Mouse (Mus musculus) forebrain, embryonic 16.5 days (tissue): Measurements from ENCODE around the gene 1500015O10Rik. TPM values are rescaled to one million over a fixed set of nuclear protein-coding genes. Genes with fewer than 3 reads are reported as not detected.
A peak's percentile ranks its signal among the peaks of the same experiment; 100 is the strongest.

ENCODE experiments used
- ATAC-seq: fragments of 200-750 bp; cut with Nextera tagmentation; 2 replicates; pipeline ENCODE4 v1.8.0; 2017; ENCODE audit warnings: mild to moderate bottlenecking, moderate library complexity
- H3K27ac ChIP-seq: fragments of 300-500 bp; sonication (generic); 2 replicates; pipeline ENCODE4 v1.5.1; 2014; ENCODE audit warnings: low read length, control low read depth
- H3K27me3 ChIP-seq: fragments of 300-500 bp; sonication (generic); replicated peaks from 2 replicates; pipeline ENCODE4 v1.6.1; 2014; ENCODE audit warnings: low read length; ENCODE audit not compliant: control insufficient read depth, insufficient read depth
- H3K36me3 ChIP-seq: fragments of 300-500 bp; sonication (generic); 2 replicates; pipeline ENCODE4 v1.6.1; 2014; ENCODE audit not compliant: control insufficient read depth, insufficient read depth
- H3K4me1 ChIP-seq: fragments of 300-500 bp; sonication (generic); replicated peaks from 2 replicates; pipeline ENCODE4 v1.6.1; 2014; ENCODE audit warnings: low read length; ENCODE audit not compliant: control insufficient read depth, insufficient read depth
- H3K4me2 ChIP-seq: fragments of 300-500 bp; sonication (generic); 2 replicates; pipeline ENCODE4 v1.6.1; 2014; ENCODE audit warnings: mild to moderate bottlenecking, low read length, control low read depth
- H3K4me3 ChIP-seq: fragments of 300-500 bp; sonication (generic); replicated peaks from 2 replicates; pipeline ENCODE4 v1.5.1; 2014; ENCODE audit warnings: mild to moderate bottlenecking, low read length, control low read depth
- H3K9ac ChIP-seq: fragments of 300-500 bp; sonication (generic); replicated peaks from 2 replicates; pipeline ENCODE4 v1.6.1; 2014; ENCODE audit warnings: low read depth, low read length, control low read depth
- H3K9me3 ChIP-seq: fragments of 300-500 bp; sonication (generic); 2 replicates; pipeline ENCODE4 v1.6.1; 2016; ENCODE audit warnings: low read length; ENCODE audit not compliant: control insufficient read depth
- WGBS: fragments of 180-500 bp; shearing (Covaris S2); extraction: QIAGEN DNeasy Blood & Tissue Kit; methylation state at CpG from one replicate; pipeline ENCODE4 v1.1.7; 2014; 5-methylcytosine and 5-hydroxymethylcytosine counted together
- polyA plus RNA-seq: library from polyadenylated mRNA; unstranded; fragments of >200 nt; fragmentation: Nextera tagmentation; extraction: Ambion mirVana; gene quantifications from 2 replicates; pipeline ENCODE4 v1.2.1, GENCODE M21; 2015

Gene 1500015O10Rik
- polyA plus RNA-seq, 1 experiment from 2014 or later = 25.0 TPM

DNA sequence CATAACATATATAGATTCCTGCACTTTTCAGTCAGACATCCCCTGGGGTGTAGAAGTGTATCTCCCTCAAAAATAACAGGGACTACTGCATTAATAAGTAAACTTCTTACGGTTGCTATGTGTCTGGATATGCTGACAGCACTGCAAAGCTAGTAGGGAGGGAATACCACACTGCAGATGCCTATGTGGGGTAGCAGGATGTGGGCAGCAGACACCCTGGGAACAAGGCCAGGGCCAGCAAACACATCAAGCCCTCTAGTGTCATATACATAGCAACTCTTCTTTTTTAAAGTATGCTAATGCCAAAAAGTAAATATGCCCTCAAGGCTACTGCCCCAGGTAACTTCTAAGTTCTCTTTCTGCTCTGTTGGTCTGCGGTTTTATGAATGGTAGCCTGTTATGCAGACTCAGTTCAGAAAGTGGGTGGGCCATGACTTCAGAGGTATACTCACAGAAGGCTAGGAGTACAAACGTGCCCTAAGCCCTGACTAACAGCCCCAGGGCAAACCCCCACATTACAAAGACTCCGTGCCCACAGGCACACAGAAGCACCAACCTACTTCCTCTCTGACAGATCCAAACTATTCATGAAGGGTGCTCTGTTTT is 38.1 kb downstream of the 1500015O10Rik start:
- Histone ChIP-seq H3K9ac (no peak overlapping the region), H3K27ac (no peak overlapping the region), H3K4me1 (0 out of 2 replicates have a peak, but pooled peaks cover 2% of the 10 kb centered on the region), H3K4me2 (no peak overlapping the region), H3K4me3 (no peak overlapping the region), H3K27me3 (no peaks in the 10 kb centered on the region), H3K36me3 (peaks cover 20% of the 10 kb centered on the region), H3K9me3 (no peaks in the 10 kb centered on the region)
- WGBS = 74% methylated on average over 4 of the region's 4 CpGs
- ATAC-seq = no peak

DNA sequence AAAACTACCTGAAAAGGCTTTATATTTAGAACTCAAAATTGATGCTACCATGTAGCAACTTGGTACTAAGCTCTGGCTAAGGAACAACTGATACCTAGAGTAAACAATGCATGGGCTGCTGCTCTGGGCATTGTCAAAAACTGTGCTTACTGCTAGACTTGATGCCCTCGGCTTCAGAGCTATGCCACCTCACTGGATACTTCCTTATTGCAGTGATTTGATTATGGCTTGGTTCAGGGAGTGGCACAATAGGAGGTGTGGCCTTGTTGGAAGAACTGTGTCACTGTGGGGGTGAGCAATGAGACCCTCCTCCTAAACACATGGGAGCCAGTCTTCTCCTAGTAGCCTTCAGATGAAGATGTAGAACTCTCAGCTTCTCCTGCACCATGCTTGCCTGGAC is 38.9 kb downstream of the 1500015O10Rik start:
- Histone ChIP-seq H3K9me3 (no peaks in the 10 kb centered on the region), H3K4me2 (no peak overlapping the region), H3K9ac (no peak overlapping the region), H3K27me3 (no peaks in the 10 kb centered on the region), H3K4me1 (0 out of 2 replicates have a peak, but pooled peaks cover 2% of the 10 kb centered on the region), H3K27ac (no peak overlapping the region), H3K36me3 (peaks cover 12% of the 10 kb centered on the region; the same call in 1 of the 2 replicates), H3K4me3 (no peak overlapping the region)
- 63% methylated on average over 1 of the region's 1 CpGs for WGBS
- ATAC-seq = no peak

DNA sequence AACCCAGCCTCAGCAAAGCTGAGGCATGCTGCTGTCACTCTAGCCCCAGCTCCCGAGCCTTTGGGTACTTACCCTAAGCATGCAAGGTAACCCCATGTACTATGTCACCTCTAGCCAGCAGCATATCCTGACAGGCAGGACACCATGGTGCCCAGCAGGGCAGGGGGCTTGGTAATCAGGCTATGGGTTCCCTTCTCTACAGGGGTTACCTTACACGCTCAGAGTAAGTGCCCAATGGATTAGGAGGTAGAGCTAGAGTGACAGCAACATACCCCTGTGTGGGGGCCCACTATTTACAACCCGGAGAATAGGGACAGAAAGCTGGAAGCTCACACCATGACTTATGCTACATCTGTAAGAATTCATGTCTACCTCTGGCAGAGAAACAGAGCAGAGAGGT is 39.6 kb downstream of the 1500015O10Rik start:
- H3K9ac ChIP-seq = no peak overlapping the region
- H3K27ac ChIP-seq = no peak overlapping the region
- no peaks in the 10 kb centered on the region for H3K9me3 ChIP-seq
- H3K4me3 ChIP-seq = no peak overlapping the region
- H3K36me3 ChIP-seq = peaks cover 11% of the 10 kb centered on the region; the same call in 1 of the 2 replicates
- no peaks in the 10 kb centered on the region for H3K27me3 ChIP-seq
- 95% methylated on average over 3 of the region's 3 CpGs for WGBS
- no peak for ATAC-seq
- H3K4me2 ChIP-seq = no peak overlapping the region
- H3K4me1 ChIP-seq = 0 out of 2 replicates have a peak, but pooled peaks cover 2% of the 10 kb centered on the region

DNA sequence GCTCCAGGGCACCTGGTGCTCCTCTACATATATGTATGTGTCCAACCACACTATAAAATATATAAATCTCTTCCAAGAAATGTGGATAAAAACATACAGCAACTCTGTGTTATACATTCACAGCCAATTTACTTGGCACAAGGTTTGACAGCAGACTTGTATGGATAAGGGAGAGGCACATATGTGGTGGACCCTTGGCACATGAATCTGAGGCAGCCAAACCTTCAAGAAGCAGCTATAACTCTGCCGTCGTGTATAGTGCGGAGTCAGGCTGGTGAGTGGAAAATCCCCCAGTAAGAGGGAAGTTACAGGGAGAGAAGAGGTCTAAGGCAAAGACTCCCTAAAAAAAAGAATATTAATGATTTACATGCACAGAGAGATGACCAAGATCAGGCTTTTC is 42.3 kb downstream of the 1500015O10Rik start:
- no peaks in the 10 kb centered on the region for H3K27me3 ChIP-seq
- WGBS = 77% methylated on average over 3 of the region's 3 CpGs
- no peak overlapping the region for H3K4me2 ChIP-seq
- peak; percentile 71 for ATAC-seq
- H3K27ac ChIP-seq = no peak overlapping the region
- no peak overlapping the region for H3K4me3 ChIP-seq
- peaks cover 11% of the 10 kb centered on the region; the same call in 1 of the 2 replicates for H3K36me3 ChIP-seq
- H3K9ac ChIP-seq = no peak overlapping the region
- 0 out of 2 replicates have a peak, but pooled peaks cover 2% of the 10 kb centered on the region for H3K4me1 ChIP-seq
- no peaks in the 10 kb centered on the region for H3K9me3 ChIP-seq

DNA sequence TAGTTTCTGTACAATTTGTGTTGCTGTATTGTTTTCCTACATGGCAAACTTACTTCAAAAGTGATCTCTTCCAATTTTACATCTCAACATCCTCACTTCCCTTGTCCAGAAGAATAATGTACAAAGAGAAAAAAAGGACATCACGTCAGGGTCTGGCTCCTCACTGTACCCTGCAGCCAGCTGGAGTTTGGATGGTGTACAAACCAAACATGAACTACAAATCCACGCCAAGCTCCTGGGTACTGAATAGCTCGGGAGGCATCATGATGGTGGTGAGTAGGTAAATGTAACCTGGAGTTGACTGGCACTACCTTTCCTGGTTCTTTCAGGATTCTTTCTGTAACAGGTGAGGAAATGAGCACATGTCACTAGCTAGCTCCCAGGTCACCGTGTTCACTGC is 43.7 kb downstream of the 1500015O10Rik start:
- 0 out of 2 replicates have a peak, but pooled peaks cover 2% of the 10 kb centered on the region for H3K4me1 ChIP-seq
- no peaks in the 10 kb centered on the region for H3K9me3 ChIP-seq
- 88% methylated on average over 4 of the region's 4 CpGs for WGBS
- H3K4me2 ChIP-seq = no peak overlapping the region
- no peak overlapping the region for H3K9ac ChIP-seq
- ATAC-seq = no peak
- no peak overlapping the region for H3K4me3 ChIP-seq
- H3K27ac ChIP-seq = no peak overlapping the region
- H3K36me3 ChIP-seq = peaks cover 14% of the 10 kb centered on the region
- H3K27me3 ChIP-seq = no peaks in the 10 kb centered on the region

DNA sequence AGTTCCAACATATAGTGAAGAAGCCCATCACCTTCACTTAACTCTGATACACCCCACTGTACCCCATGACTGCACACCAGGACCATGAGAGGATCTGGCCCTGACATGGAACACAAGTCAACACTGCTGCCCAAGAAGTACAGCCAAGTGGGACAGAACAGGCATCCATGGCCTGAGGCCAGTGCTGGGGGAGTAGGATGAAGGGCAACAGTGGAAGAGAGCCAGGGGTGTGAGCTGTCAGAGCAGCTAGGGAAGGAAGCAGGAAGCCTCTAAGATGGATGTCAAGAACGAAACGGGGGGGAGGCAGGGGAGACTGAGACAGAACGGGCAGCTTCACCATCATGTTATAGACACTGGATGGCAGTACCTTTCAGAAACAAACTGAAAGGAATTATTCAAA is 45.7 kb downstream of the 1500015O10Rik start:
- ATAC-seq = no peak
- Histone ChIP-seq H3K36me3 (peaks cover 8% of the 10 kb centered on the region), H3K9ac (no peak overlapping the region), H3K27ac (no peak overlapping the region), H3K27me3 (no peaks in the 10 kb centered on the region), H3K4me2 (no peak overlapping the region), H3K4me1 (0 out of 2 replicates have a peak, but pooled peaks cover 2% of the 10 kb centered on the region), H3K9me3 (no peaks in the 10 kb centered on the region), H3K4me3 (no peak overlapping the region)
- 98% methylated on average over 3 of the region's 3 CpGs for WGBS

DNA sequence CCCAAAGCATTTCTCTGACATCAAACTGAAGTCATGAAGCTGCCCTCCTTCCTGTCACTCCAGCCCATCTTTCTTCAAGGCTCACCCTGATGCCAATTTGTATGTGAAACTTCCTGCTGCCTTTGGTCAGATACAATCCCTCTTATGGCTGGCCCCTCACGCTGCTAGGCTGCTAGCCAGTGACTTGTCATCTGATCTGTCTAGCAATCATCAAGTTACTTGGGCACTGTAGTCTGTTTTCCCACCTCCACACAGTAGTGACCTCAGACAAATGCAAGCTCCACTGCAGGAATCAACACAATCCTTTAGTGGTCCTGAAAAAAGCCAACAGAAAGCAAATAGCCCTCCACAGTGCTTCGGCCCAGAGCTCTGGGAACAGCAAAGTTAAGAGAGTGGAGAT is 50.8 kb downstream of the 1500015O10Rik start:
- Histone ChIP-seq H3K36me3 (peaks cover 3% of the 10 kb centered on the region; the same call in 1 of the 2 replicates), H3K27ac (no peak overlapping the region), H3K4me3 (no peak overlapping the region), H3K4me1 (no peaks in the 10 kb centered on the region), H3K9me3 (no peaks in the 10 kb centered on the region), H3K4me2 (no peak overlapping the region), H3K27me3 (no peaks in the 10 kb centered on the region), H3K9ac (no peak overlapping the region)
- 86% methylated on average over 2 of the region's 2 CpGs for WGBS
- no peak for ATAC-seq

DNA sequence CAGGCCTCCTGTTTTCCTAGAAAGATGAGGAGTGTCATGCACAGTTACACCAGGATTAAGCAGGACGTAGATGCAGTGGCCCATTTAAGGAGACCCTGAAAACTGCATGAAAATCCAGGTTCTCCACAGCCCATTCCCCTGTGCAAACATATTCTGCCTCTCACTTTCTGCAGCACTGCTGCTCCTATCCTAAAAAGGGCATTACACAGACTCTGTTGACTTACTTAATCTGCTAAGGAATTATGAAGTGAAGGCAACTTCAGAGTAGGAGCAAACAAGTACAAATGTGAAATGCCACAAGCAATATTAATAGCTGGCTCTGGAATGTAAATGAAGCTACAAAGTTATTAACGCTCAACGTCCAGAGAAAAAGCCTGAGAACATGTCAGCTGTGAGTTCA is 51.3 kb downstream of the 1500015O10Rik start:
- WGBS = 88% methylated on average over 3 of the region's 3 CpGs
- Histone ChIP-seq H3K9ac (no peak overlapping the region), H3K27me3 (no peaks in the 10 kb centered on the region), H3K4me1 (no peaks in the 10 kb centered on the region), H3K27ac (no peak overlapping the region), H3K36me3 (peaks cover 3% of the 10 kb centered on the region; the same call in 1 of the 2 replicates), H3K9me3 (no peaks in the 10 kb centered on the region), H3K4me3 (no peak overlapping the region), H3K4me2 (no peak overlapping the region)
- ATAC-seq = no peak

DNA sequence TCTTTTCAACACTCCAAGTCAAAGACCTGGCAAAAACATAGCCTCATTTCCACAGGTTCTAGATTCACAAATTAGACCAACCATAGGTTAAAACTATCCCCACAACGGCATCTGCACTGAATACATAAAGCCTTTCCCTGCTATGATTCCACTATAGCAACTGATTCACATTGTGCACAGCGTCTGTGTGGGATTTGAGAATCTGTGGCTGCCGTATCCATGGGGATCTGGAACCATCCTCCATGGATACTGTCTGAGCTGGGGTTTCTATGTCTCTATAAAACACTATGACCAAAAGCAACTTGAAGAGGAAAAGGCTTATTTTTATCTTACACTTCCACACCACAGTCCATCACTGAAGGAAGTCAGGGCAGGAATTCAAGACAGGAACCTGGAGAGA is 52.3 kb downstream of the 1500015O10Rik start:
- ATAC-seq = no peak
- peaks cover 3% of the 10 kb centered on the region; the same call in 1 of the 2 replicates for H3K36me3 ChIP-seq
- whole genome bisulfite sequencing = 88% methylated on average over 3 of the region's 3 CpGs

More for the DNA sequence above, 52.3 kb downstream of the 1500015O10Rik start:
- H3K4me2 ChIP-seq = no peak overlapping the region
- no peak overlapping the region for H3K4me3 ChIP-seq
- H3K9ac ChIP-seq = no peak overlapping the region
- H3K4me1 ChIP-seq = no peaks in the 10 kb centered on the region
- no peak overlapping the region for H3K27ac ChIP-seq
- H3K9me3 ChIP-seq = no peaks in the 10 kb centered on the region
- no peaks in the 10 kb centered on the region for H3K27me3 ChIP-seq
